Mouse (Mus musculus) stomach, postnatal 0 days (tissue): Measurements from ENCODE around the gene Gstp2.

ENCODE experiments used
- CTCF ChIP-seq: IDR thresholded peaks from 2 replicates; pipeline ENCODE4 v1.5.1; 2016; ENCODE audit warnings: antibody characterized with exemption, low read depth, mild to moderate bottlenecking, moderate library complexity
- EP300 ChIP-seq: optimal IDR thresholded peaks from 2 replicates; pipeline ENCODE3; 2016; ENCODE audit warnings: antibody characterized with exemption

DNA sequence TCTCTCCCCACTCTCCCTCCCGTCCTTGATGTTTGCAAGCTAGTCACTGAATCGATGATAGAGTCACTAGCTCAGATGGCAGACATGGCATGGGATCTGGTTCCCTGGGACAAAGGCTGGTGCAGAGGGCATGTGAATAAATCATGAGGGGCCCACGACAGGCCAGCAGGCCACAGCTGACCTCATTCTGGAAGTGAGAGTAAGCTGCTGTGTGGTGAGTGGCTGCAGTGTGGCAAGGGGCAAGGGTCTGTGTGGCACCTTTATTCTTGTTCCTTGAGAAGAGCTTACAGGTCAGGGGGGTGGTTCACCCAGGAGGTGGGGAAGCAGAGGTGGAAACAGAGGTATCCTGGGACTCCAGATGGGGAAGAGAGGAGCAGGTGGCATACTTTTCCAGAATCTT, 35.6 kb upstream of the Gstp2 start, which contains the start of gene Cabp2:
- TF ChIP-seq EP300 = no peak
- TF ChIP-seq CTCF = no peak
